Mouse (Mus musculus) stomach, postnatal 0 days (tissue): ENCODE data around the gene Tmem230. TPM values are rescaled to one million over a fixed set of nuclear protein-coding genes. Genes with fewer than 3 reads are reported as not detected.

Experiments
- ATAC-seq: fragments of 200-750 bp; cut with Nextera tagmentation; 2 replicates; pipeline ENCODE4 v1.8.0; 2017; ENCODE audit not compliant: low FRiP score, low TSS enrichment
- DNase-seq: peaks from one replicate; pipeline ENCODE4 v3.0.0-alpha.2; 2016; ENCODE audit warnings: low spot score
- H3K27ac ChIP-seq: fragments of 300-500 bp; sonication (generic); replicated peaks from 2 replicates; pipeline ENCODE4 v1.5.1; 2014; ENCODE audit warnings: mild to moderate bottlenecking, control low read depth
- H3K27me3 ChIP-seq: fragments of 300-500 bp; sonication (generic); 2 replicates; pipeline ENCODE4 v1.6.1; 2014; ENCODE audit warnings: low read length; ENCODE audit not compliant: control insufficient read depth, insufficient read depth
- H3K36me3 ChIP-seq: fragments of 300-500 bp; sonication (generic); 2 replicates; pipeline ENCODE4 v1.6.1; 2014; ENCODE audit warnings: low read length, mixed read lengths; ENCODE audit not compliant: control insufficient read depth, insufficient read depth
- H3K4me1 ChIP-seq: fragments of 300-500 bp; sonication (generic); replicated peaks from 2 replicates; pipeline ENCODE4 v1.6.1; 2014; ENCODE audit warnings: antibody characterized with exemption; ENCODE audit not compliant: control insufficient read depth, insufficient read depth
- H3K4me2 ChIP-seq: fragments of 300-500 bp; sonication (generic); replicated peaks from 2 replicates; pipeline ENCODE4 v1.6.1; 2014; ENCODE audit warnings: low read depth, mild to moderate bottlenecking, control low read depth, moderate library complexity
- H3K4me3 ChIP-seq: fragments of 300-500 bp; sonication (generic); 2 replicates; pipeline ENCODE4 v1.5.1; 2014; ENCODE audit warnings: low read depth, low read length, control low read depth
- H3K9ac ChIP-seq: fragments of 300-500 bp; sonication (generic); 2 replicates; pipeline ENCODE4 v1.6.1; 2014; ENCODE audit warnings: mild to moderate bottlenecking, low read length, control low read depth, mixed read lengths
- H3K9me3 ChIP-seq: fragments of 300-500 bp; sonication (generic); 2 replicates; pipeline ENCODE4 v1.6.1; 2016; ENCODE audit warnings: low read length; ENCODE audit not compliant: control insufficient read depth
- CTCF ChIP-seq: IDR thresholded peaks from 2 replicates; pipeline ENCODE4 v1.5.1; 2016; ENCODE audit warnings: antibody characterized with exemption, low read depth, mild to moderate bottlenecking, moderate library complexity
- EP300 ChIP-seq: optimal IDR thresholded peaks from 2 replicates; pipeline ENCODE3; 2016; ENCODE audit warnings: antibody characterized with exemption
- WGBS: fragments of 180-500 bp; shearing (Covaris S2); extraction: QIAGEN DNeasy Blood & Tissue Kit; methylation state at CpG from one replicate; pipeline ENCODE4 v1.1.7; 2014; 5-methylcytosine and 5-hydroxymethylcytosine counted together
- polyA plus RNA-seq: library from polyadenylated mRNA; unstranded; fragments of >200 nt; fragmentation: Nextera tagmentation; extraction: Ambion mirVana; gene quantifications from 2 replicates; pipeline ENCODE4 v1.2.1, GENCODE M21; 2015

Gene Tmem230
- polyA plus RNA-seq, 1 experiment from 2014 or later = 29.4 TPM

DNA sequence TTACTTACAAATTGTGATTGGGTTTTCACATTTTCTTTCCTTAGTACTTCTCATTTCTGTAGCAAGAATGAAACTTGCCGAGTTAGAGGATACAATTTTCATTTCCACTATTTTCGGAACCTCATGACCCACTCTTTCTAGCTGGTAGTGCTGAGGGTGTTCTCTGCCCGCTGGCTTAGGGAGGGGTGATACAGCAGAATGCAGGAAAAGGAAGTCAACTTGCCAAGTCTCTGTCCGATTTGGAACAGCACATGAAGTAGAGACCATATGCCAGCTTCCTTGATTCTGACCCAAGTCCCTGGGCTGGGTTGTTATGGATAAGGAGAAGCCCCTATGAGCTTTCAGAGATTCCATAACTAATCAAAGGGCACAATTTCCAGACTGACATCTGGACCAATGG is 23.2 kb downstream of the Tmem230 start:
- DNase-seq (no peak), ATAC-seq (no peak)
- TF ChIP-seq CTCF (no peak), EP300 (no peak)
- Histone ChIP-seq H3K4me3 (no peak overlapping the region), H3K9ac (no peak overlapping the region), H3K4me1 (no peaks in the 10 kb centered on the region), H3K36me3 (no peaks in the 10 kb centered on the region), H3K27ac (no peak overlapping the region), H3K27me3 (no peaks in the 10 kb centered on the region), H3K4me2 (no peak overlapping the region), H3K9me3 (no peaks in the 10 kb centered on the region)
- WGBS = 87% methylated on average over 4 of the region's 4 CpGs

DNA sequence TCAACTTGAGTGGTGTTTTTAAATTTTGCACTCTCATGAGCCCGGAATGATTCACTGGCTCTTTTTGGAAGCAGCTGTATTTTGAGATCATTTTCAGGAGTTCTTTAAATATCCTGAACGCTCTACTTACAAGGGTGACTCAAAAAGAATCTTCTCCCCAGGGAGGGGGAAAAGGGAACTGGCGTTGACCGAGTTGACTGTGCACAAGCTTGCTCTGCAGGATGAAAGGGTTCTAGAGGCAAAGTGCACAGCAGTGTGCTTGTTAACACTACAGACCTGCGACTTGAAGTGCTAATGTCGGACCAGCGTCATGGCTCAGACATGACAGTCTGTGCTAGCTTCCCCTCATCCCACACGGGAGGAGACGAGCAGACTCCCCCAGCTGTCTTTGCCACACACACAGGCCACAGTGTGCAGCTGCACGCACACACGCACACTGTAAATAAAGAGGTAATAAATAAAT is 26.0 kb downstream of the Tmem230 start:
- WGBS = 53% methylated on average over 11 of the region's 11 CpGs
- no peak overlapping the region for H3K9ac ChIP-seq
- no peaks in the 10 kb centered on the region for H3K9me3 ChIP-seq
- H3K4me2 ChIP-seq = no peak overlapping the region
- H3K27ac ChIP-seq = no peak overlapping the region
- H3K36me3 ChIP-seq = no peaks in the 10 kb centered on the region
- ATAC-seq (no peak), DNase-seq (no peak)
- TF ChIP-seq CTCF (no peak), EP300 (no peak)
- H3K4me3 ChIP-seq = no peak overlapping the region
- no peaks in the 10 kb centered on the region for H3K4me1 ChIP-seq
- H3K27me3 ChIP-seq = no peaks in the 10 kb centered on the region

- Histone ChIP-seq H3K4me1 (no peaks in the 10 kb centered on the region), H3K9ac (no peak overlapping the region), H3K9me3 (no peaks in the 10 kb centered on the region), H3K4me3 (no peak overlapping the region), H3K27me3 (no peaks in the 10 kb centered on the region), H3K4me2 (no peak overlapping the region), H3K36me3 (no peaks in the 10 kb centered on the region), H3K27ac (no peak overlapping the region)
- ATAC-seq (peak; percentile 69; the same call in 1 of the 2 replicates), DNase-seq (no peak)
- no peak for TF ChIP-seq CTCF
- no peak for TF ChIP-seq EP300
- WGBS = 86% methylated on average over 5 of the region's 5 CpGs
These were observed 35.5 kb downstream of the Tmem230 start for GRCm38 (mm10) chr2:132211995-132212656.

GRCm38 (mm10) chr2:132210806-132211312 is 36.7 kb downstream of the Tmem230 start:
- Histone ChIP-seq H3K9me3 (no peaks in the 10 kb centered on the region), H3K9ac (no peak overlapping the region), H3K27me3 (no peaks in the 10 kb centered on the region), H3K27ac (no peak overlapping the region), H3K4me3 (no peak overlapping the region), H3K4me1 (no peaks in the 10 kb centered on the region), H3K36me3 (no peaks in the 10 kb centered on the region), H3K4me2 (no peak overlapping the region)
- DNase-seq = no peak
- 73% methylated on average over 9 of the region's 9 CpGs for WGBS
- TF ChIP-seq EP300 (no peak), CTCF (no peak)
- ATAC-seq = no peak

DNA sequence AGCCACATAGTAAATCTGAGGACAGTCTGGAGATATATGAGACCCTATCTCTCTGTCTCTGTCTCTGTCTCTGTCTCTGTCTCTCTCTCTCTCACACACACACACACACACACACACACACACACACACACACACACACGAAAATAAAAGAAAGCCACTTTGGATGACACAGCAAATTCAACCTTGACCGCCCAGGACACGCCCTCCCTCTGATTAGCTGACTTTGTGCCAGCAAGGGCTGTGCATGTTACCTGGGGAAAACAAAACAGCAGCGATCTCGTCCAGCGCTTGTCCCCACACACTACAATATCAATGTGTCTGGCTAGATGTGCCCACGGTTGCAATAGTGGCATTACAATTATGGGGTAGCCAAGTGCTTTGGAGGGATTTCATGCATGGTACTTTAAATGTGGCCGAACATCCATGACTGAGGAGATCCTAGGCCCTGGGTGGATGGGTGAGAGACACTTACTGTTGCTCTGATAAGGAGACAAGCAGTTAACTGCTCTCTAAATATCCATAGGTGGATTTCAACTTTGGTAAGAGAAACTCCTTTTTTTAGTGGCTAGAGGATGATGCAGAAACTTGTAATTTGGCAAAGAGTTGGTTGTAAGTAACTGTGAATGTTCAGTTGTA is 39.2 kb downstream of the Tmem230 start:
- H3K9me3 ChIP-seq = no peaks in the 10 kb centered on the region
- TF ChIP-seq CTCF = no peak
- no peak for TF ChIP-seq EP300
- DNase-seq (peak; percentile 59), ATAC-seq (0 out of 2 replicates have a peak, but pooled peaks have one; percentile 28)
- WGBS = 62% methylated on average over 8 of the region's 8 CpGs
- no peaks in the 10 kb centered on the region for H3K4me1 ChIP-seq
- no peak overlapping the region for H3K4me3 ChIP-seq
- no peak overlapping the region for H3K9ac ChIP-seq
- H3K27ac ChIP-seq = no peak overlapping the region
- H3K36me3 ChIP-seq = no peaks in the 10 kb centered on the region
- no peaks in the 10 kb centered on the region for H3K27me3 ChIP-seq
- no peak overlapping the region for H3K4me2 ChIP-seq
